Mouse (Mus musculus): ENCODE data around the gene Kcnc4.

The Kcnc4 gene

GRCm38 (mm10) chr3:107458528-107459195, 690 bp downstream of the Kcnc4 start:
- in situ Hi-C loops (cut with MboI), result no loop called here

GRCm38 (mm10) chr3:107458104-107458503, 1.2 kb downstream of the Kcnc4 start:
- in situ Hi-C loops (cut with MboI), result no loop called here

- in situ Hi-C loops (cut with MboI), result no loop called here
These were observed 5.1 kb downstream of the Kcnc4 start for GRCm38 (mm10) chr3:107454280-107454679.

- in situ Hi-C loops (cut with MboI), result no loop called here
These were observed 12.5 kb downstream of the Kcnc4 start for GRCm38 (mm10) chr3:107446822-107447221.

GRCm38 (mm10) chr3:107443866-107444265, 15.5 kb downstream of the Kcnc4 start:
- in situ Hi-C loops (cut with MboI), result no loop called here

- in situ Hi-C loops (cut with MboI), result no loop called here
These were observed 17.2 kb downstream of the Kcnc4 start for GRCm38 (mm10) chr3:107442191-107442590.

GRCm38 (mm10) chr3:107441306-107441705, 18.0 kb downstream of the Kcnc4 start:
- in situ Hi-C loops (cut with MboI), result no loop called here

GRCm38 (mm10) chr3:107439280-107439679, 20.1 kb downstream of the Kcnc4 start:
- in situ Hi-C loops (cut with MboI), result no loop called here

- in situ Hi-C loops (cut with MboI), result no loop called here
These were observed 21.7 kb downstream of the Kcnc4 start for GRCm38 (mm10) chr3:107437666-107438065.

GRCm38 (mm10) chr3:107436434-107436833, 22.9 kb downstream of the Kcnc4 start:
- in situ Hi-C loops (cut with MboI), result no loop called here

GRCm38 (mm10) chr3:107433614-107434013, 25.7 kb downstream of the Kcnc4 start:
- in situ Hi-C loops (cut with MboI), result no loop called here

- in situ Hi-C loops (cut with MboI), result no loop called here
These were observed 28.1 kb downstream of the Kcnc4 start for GRCm38 (mm10) chr3:107431268-107431667.

- in situ Hi-C loops (cut with MboI), result no loop called here
These were observed 34.9 kb downstream of the Kcnc4 start for GRCm38 (mm10) chr3:107424258-107425041.

- in situ Hi-C loops (cut with MboI), result no loop called here
These were observed 39.2 kb downstream of the Kcnc4 start for GRCm38 (mm10) chr3:107420156-107420555.

- in situ Hi-C loops (cut with MboI), result no loop called here
These were observed 42.1 kb downstream of the Kcnc4 start for GRCm38 (mm10) chr3:107417287-107417644.

- in situ Hi-C loops (cut with MboI), result no loop called here
These were observed 42.6 kb downstream of the Kcnc4 start for GRCm38 (mm10) chr3:107416541-107417286.

- in situ Hi-C loops (cut with MboI), result no loop called here
These were observed 46.3 kb downstream of the Kcnc4 start for GRCm38 (mm10) chr3:107413093-107413492.

GRCm38 (mm10) chr3:107412509-107412908, 46.8 kb downstream of the Kcnc4 start:
- in situ Hi-C loops (cut with MboI), result no loop called here

GRCm38 (mm10) chr3:107411669-107412068, 47.7 kb downstream of the Kcnc4 start:
- in situ Hi-C loops (cut with MboI), result no loop called here

- in situ Hi-C loops (cut with MboI), result no loop called here
These were observed 58.0 kb downstream of the Kcnc4 start for GRCm38 (mm10) chr3:107401401-107401800.

GRCm38 (mm10) chr3:107399991-107400640, 59.2 kb downstream of the Kcnc4 start:
- in situ Hi-C loops (cut with MboI), result no loop called here

- in situ Hi-C loops (cut with MboI), result no loop called here
These were observed 68.2 kb downstream of the Kcnc4 start for GRCm38 (mm10) chr3:107391198-107391597.
